Mouse (Mus musculus): ENCODE data around the gene Lyrm7. TPM values are rescaled to one million over a fixed set of nuclear protein-coding genes. Genes with fewer than 3 reads are reported as not detected.
"Not testable (repeated sequence)": the region's sequence is repeated elsewhere in the genome, so short reads cannot be mapped to it uniquely, and the experiment has no call there.

Gene Lyrm7
- polyA plus RNA-seq, 1 experiment from 2014 or later, result 12.2 TPM

DNA sequence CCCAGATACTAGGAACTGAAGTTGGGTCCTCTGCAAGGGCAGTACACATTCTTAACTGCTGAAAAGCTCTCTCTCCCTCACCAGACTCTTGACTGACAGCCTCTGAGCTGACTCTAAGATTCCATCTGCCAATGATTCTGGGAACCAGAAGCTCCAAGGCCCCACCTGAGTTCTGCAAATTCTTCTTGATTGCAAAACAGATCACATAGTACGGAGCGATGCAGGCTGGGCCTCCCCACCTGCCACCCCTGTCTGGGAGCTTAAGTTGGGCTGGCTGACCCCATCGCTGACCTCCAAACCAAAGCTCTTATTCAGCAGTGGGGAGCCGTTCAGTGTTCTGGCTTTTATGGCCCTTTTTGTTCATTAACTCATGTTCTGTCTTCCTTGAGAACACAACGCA is 36.8 kb upstream of the Lyrm7 start:
- no peak for ATAC-seq (ENCODE audit: low FRiP score, low read depth)
- WGBS, result 42% methylated on average over 5 of the region's 5 CpGs
- no peaks in the 10 kb centered on the region for H3K36me3 ChIP-seq

DNA sequence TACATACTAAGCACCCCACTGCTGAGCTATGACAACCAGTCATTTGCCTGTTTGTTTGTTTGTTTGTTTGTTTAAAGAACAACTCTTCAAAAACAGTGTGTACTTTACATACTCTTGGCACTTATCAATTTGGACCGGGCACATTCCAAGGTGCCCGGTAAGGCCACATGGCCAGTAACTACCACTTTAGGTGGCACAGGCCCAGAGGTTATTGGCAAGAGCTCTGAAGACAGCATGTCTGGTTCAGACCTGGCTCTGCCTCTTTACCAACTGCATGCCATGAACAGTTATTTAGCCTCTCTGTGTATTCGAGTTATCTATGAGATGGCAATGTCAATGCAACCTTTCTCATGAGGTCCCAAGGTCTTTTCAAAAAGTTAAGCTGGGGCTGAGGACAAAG is 35.9 kb upstream of the Lyrm7 start:
- H3K36me3 ChIP-seq; H3K9ac ChIP-seq; H3K4me1 ChIP-seq (replicated peaks); H3K4me2 ChIP-seq; H3K9me3 ChIP-seq; H3K27ac ChIP-seq (replicated peaks); H3K4me3 ChIP-seq; ATAC-seq (ENCODE audit: low FRiP score, low read depth); H3K27me3 ChIP-seq: not testable (repeated sequence)
- 90% methylated on average over 3 of the region's 3 CpGs for WGBS

More for the DNA sequence above, 36.8 kb upstream of the Lyrm7 start:
- Histone ChIP-seq H3K4me1 (replicated peaks) (peaks cover 4% of the 10 kb centered on the region; the same call in 1 of the 2 replicates), H3K27ac (replicated peaks) (no peak overlapping the region), H3K9ac (no peak overlapping the region), H3K27me3 (no peaks in the 10 kb centered on the region), H3K9me3 (no peaks in the 10 kb centered on the region), H3K4me3 (no peak overlapping the region), H3K4me2 (no peak overlapping the region)

DNA sequence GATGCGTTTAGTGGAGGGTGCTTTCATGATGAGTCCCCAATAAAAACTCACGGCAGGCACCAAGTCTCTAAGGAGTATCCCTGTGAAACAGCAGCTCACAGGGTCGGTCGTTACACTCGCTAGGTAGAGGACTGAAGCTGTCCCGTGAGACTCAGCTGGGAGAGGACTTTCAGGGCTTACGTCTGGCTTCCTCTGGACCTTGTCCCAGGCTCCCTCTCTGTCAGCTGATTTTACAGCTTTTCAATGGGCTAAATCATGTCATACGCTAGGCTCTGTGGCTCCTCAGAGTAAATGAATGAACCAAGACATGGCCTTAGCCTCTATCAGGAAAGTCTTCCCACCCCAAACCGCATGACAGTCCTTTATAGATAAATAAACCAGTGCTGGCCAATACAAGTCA is 33.9 kb upstream of the Lyrm7 start:
- Histone ChIP-seq H3K4me2 (no peak overlapping the region), H3K27me3 (no peaks in the 10 kb centered on the region), H3K36me3 (no peaks in the 10 kb centered on the region), H3K9ac (no peak overlapping the region), H3K4me1 (replicated peaks) (no peaks in the 10 kb centered on the region), H3K27ac (replicated peaks) (no peak overlapping the region), H3K9me3 (no peaks in the 10 kb centered on the region), H3K4me3 (no peak overlapping the region)
- WGBS, result 69% methylated on average over 9 of the region's 9 CpGs
- ATAC-seq (ENCODE audit: low FRiP score, low read depth), result no peak

DNA sequence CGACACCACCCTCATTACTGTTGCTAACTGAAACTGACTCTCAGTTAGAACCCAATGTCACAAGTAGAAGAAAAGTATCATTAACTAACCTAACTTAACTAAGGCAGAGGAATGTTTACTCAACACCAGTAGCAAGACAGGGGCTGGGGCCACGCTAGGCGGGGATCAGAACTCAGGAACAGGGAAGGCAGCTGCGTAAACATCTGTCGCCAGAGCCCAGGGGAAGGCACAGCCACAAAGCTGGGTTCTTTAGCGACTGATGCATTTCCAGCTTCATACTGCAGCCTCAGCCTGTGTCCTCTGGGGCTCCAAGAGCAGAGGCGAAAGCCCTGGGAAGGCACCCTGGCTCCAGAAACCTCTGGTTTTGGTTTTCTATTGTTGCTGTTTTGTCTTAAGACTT is 31.4 kb upstream of the Lyrm7 start:
- Histone ChIP-seq H3K36me3 (no peaks in the 10 kb centered on the region), H3K4me1 (replicated peaks) (no peaks in the 10 kb centered on the region), H3K9ac (no peak overlapping the region), H3K4me3 (no peak overlapping the region), H3K4me2 (no peak overlapping the region), H3K27ac (replicated peaks) (no peak overlapping the region), H3K27me3 (no peaks in the 10 kb centered on the region), H3K9me3 (no peaks in the 10 kb centered on the region)
- 61% methylated on average over 7 of the region's 7 CpGs for WGBS
- ATAC-seq (ENCODE audit: low FRiP score, low read depth), result no peak

DNA sequence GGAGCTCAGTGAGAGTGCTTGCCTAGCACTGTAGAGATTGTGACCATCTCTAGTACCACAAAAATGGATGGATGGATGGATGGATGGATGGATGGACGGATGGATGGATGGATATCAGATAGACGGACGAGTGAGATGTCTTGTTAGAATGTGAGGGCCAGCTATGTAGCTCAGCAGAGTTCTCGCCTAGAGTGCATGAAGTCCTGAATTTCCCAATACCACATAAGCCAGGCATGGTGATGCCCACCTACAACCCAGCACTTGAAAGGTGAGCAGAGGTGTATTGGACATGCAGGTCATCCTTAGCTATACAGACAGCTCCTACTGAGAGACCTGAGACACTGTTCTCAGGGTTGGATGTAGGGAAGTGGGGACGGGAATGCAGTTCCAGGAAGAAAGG is 30.6 kb upstream of the Lyrm7 start:
- H3K27ac ChIP-seq (replicated peaks), result no peak overlapping the region
- no peaks in the 10 kb centered on the region for H3K27me3 ChIP-seq
- no peaks in the 10 kb centered on the region for H3K36me3 ChIP-seq
- H3K9ac ChIP-seq, result no peak overlapping the region
- no peaks in the 10 kb centered on the region for H3K9me3 ChIP-seq
- no peak for ATAC-seq (ENCODE audit: low FRiP score, low read depth)
- no peak overlapping the region for H3K4me3 ChIP-seq
- 81% methylated on average over 5 of the region's 5 CpGs for WGBS
- no peaks in the 10 kb centered on the region for H3K4me1 ChIP-seq (replicated peaks)
- H3K4me2 ChIP-seq, result no peak overlapping the region

DNA sequence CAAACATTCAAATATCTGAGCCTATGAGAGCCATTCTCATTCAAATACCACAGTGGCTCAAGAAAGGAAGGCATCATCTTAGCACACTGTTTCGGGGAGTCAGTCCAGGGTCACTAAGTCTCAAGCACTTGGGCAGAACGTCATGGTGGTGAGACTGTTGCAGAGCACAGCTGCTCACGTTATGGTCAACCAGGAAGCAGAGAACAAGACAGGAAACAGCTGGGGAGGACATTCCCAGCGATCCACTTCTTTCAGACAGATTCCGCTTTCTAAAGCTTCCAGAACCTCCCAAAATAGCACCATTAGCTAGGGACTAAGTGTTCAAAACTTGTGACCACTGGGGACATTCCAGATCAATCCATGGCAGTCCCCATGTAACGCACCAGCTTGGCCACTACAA is 27.2 kb upstream of the Lyrm7 start:
- no peaks in the 10 kb centered on the region for H3K27me3 ChIP-seq
- no peak overlapping the region for H3K4me2 ChIP-seq
- no peak overlapping the region for H3K4me3 ChIP-seq
- H3K4me1 ChIP-seq (replicated peaks), result no peaks in the 10 kb centered on the region
- H3K9me3 ChIP-seq, result no peaks in the 10 kb centered on the region
- no peak overlapping the region for H3K27ac ChIP-seq (replicated peaks)
- 89% methylated on average over 6 of the region's 6 CpGs for WGBS
- H3K9ac ChIP-seq, result no peak overlapping the region
- no peaks in the 10 kb centered on the region for H3K36me3 ChIP-seq
- no peak for ATAC-seq (ENCODE audit: low FRiP score, low read depth)

DNA sequence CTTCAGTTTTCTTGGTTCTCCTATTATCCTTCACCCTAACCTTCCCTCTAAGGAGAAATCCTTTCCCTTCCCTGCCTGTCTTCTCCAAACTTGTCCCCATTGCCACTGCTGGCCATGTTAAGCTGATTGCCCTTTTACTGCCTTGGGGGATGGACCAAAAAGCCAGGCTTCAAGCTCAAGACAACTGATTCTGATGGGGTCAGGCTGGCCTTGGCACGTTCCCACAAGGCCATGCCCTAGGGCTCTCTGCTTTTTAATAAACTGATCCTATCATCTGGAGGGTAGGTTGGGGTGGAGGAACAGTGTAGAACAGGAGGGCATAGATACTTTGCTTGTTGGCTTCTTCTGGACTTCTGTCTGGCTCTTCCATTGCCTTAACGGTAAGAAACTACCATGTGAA is 24.7 kb upstream of the Lyrm7 start:
- ATAC-seq (ENCODE audit: low FRiP score, low read depth), result no peak
- no peak overlapping the region for H3K4me2 ChIP-seq
- H3K4me3 ChIP-seq, result no peak overlapping the region
- no peaks in the 10 kb centered on the region for H3K9me3 ChIP-seq
- no peaks in the 10 kb centered on the region for H3K36me3 ChIP-seq
- H3K4me1 ChIP-seq (replicated peaks), result 0 out of 2 replicates have a peak, but pooled peaks cover 4% of the 10 kb centered on the region
- H3K27ac ChIP-seq (replicated peaks), result no peak overlapping the region
- H3K9ac ChIP-seq, result no peak overlapping the region
- H3K27me3 ChIP-seq, result 0 out of 2 replicates have a peak, but pooled peaks cover 3% of the 10 kb centered on the region
- 87% methylated on average over 2 of the region's 2 CpGs for WGBS

DNA sequence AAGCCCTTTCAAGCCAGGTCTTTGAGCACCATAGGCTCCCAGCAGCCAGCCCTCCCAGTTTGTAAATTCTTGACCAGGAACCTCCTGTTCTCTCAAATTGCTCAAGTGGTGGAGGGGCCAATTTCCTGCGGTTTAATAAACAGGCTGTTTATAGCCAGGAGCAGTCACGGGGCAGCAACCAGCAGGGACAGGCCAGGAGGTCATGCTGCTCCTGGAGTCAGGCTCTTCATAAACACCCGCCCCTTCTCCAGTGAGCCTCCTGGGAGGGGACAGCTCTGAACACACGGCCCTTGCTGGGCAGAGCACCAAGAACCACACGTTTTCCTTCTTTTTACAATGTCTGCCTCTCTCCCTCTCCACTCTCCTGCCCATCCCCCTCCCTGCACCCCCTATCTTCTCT is 24.2 kb upstream of the Lyrm7 start:
- Histone ChIP-seq H3K4me3 (no peak overlapping the region), H3K4me1 (replicated peaks) (0 out of 2 replicates have a peak, but pooled peaks cover 4% of the 10 kb centered on the region), H3K9ac (no peak overlapping the region), H3K27me3 (0 out of 2 replicates have a peak, but pooled peaks cover 3% of the 10 kb centered on the region), H3K27ac (replicated peaks) (no peak overlapping the region), H3K36me3 (no peaks in the 10 kb centered on the region), H3K4me2 (no peak overlapping the region), H3K9me3 (no peaks in the 10 kb centered on the region)
- no peak for ATAC-seq (ENCODE audit: low FRiP score, low read depth)
- WGBS, result 14% methylated on average over 5 of the region's 5 CpGs

DNA sequence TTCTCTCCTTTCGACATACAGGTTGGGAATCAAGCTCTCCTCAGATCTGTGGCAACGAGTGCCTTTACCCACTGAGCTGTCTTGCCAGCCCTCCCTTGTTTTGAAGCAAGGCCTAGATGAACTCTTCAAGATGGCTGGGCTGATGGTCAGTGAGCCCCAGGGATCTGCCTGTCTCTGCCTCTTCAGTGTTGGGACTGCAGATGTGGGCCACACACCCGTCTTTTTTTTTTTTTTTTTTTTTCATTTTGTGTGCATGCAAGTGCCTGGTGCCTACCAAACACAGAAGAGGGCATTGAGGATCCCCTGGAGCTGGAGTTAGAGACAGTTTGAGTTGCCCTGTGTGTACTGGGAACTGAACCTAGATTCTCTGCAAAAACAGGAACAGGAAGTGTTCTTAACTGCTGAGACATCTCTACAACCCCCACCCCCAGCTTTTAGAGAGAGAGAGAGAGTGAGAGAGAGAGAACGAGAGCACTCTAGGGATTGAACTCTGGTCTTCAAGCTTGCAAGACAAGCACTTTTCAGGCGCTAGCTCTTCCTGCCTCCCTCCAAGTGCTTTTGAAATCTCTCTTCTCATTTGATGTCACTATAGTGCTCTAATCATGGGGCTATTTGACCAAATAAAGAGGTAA is 23.6 kb upstream of the Lyrm7 start:
- H3K4me2 ChIP-seq, result no peak overlapping the region
- H3K9me3 ChIP-seq, result no peaks in the 10 kb centered on the region
- H3K9ac ChIP-seq, result no peak overlapping the region
- H3K27ac ChIP-seq (replicated peaks), result no peak overlapping the region
- H3K27me3 ChIP-seq, result 0 out of 2 replicates have a peak, but pooled peaks cover 3% of the 10 kb centered on the region
- 0 out of 2 replicates have a peak, but pooled peaks cover 6% of the 10 kb centered on the region for H3K4me1 ChIP-seq (replicated peaks)
- no peaks in the 10 kb centered on the region for H3K36me3 ChIP-seq
- WGBS, result 86% methylated on average over 5 of the region's 5 CpGs
- no peak for ATAC-seq (ENCODE audit: low FRiP score, low read depth)
- no peak overlapping the region for H3K4me3 ChIP-seq

DNA sequence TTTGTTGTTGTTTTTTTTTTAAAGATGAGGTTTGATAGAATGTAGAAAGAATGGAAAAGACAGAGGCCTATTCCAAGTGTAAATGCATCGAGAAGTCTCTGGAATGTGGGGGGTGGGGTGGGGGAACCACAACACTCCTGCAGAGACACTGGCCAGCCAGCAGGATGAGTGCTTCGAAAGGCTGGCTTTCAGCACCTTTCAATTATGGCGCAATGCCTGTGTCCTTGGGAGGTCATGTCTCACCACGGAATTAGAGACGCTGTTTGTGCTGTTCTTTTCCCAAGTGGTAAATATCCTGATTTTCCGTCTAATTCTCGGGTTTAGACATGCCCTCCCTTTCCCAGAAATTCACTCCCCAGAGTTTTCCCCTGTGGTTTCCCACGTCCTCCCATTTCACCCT is 22.0 kb upstream of the Lyrm7 start:
- no peak overlapping the region for H3K4me3 ChIP-seq
- no peak for ATAC-seq (ENCODE audit: low FRiP score, low read depth)
- H3K36me3 ChIP-seq, result no peaks in the 10 kb centered on the region
- 38% methylated on average over 8 of the region's 8 CpGs for WGBS
- no peak overlapping the region for H3K27ac ChIP-seq (replicated peaks)
- no peak overlapping the region for H3K4me2 ChIP-seq
- no peaks in the 10 kb centered on the region for H3K9me3 ChIP-seq
- H3K4me1 ChIP-seq (replicated peaks), result 0 out of 2 replicates have a peak, but pooled peaks cover 6% of the 10 kb centered on the region
- 0 out of 2 replicates have a peak, but pooled peaks cover 3% of the 10 kb centered on the region for H3K27me3 ChIP-seq
- no peak overlapping the region for H3K9ac ChIP-seq

DNA sequence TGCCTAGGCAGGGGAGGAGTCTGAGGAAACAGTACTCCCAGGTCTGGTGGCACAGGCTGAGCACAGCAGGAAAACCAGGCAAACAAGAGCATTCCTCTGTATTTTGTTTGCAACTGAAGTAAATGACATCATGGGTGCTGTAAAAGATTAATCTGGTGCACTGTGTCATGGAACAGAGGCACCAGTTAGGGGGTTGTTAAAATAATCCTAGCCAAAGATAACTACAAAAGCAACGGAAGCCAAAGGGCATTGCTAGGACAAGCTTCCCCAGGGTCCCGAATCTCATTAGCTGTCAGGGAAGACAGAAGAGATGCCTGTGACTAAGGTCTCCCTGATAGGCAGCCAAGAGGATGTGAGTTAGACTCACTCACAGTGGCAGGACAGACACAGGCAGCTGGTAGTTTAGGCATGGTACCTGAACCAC is 20.3 kb upstream of the Lyrm7 start:
- 0 out of 2 replicates have a peak, but pooled peaks cover 6% of the 10 kb centered on the region for H3K4me1 ChIP-seq (replicated peaks)
- H3K36me3 ChIP-seq, result no peaks in the 10 kb centered on the region
- H3K9ac ChIP-seq, result no peak overlapping the region
- 0 out of 2 replicates have a peak, but pooled peaks cover 3% of the 10 kb centered on the region for H3K27me3 ChIP-seq
- H3K9me3 ChIP-seq, result no peaks in the 10 kb centered on the region
- no peak overlapping the region for H3K27ac ChIP-seq (replicated peaks)
- no peak overlapping the region for H3K4me2 ChIP-seq
- no peak overlapping the region for H3K4me3 ChIP-seq
- 4% methylated on average over 2 of the region's 2 CpGs for WGBS
- ATAC-seq (ENCODE audit: low FRiP score, low read depth), result no peak

DNA sequence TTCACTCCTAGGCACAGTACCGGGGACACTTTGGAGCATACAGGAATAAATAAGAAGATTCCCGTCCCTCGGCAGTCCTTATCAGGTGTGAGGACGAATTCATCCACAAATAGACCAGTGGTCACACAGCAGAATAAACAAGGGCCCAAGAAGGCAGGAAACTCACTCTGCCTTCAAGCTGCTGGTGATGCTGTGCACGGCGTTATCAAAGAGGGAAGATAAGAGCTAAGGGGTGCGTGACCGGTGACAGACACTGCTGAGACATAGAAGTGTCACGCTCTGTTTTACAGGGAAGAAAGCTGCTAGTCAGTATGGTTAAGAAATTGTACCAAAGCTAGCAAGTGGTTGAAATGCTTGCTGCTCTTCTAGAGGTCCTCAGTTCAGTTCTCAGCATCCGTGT is 19.2 kb upstream of the Lyrm7 start:
- Histone ChIP-seq H3K27me3 (0 out of 2 replicates have a peak, but pooled peaks cover 3% of the 10 kb centered on the region), H3K9me3 (no peaks in the 10 kb centered on the region), H3K4me2 (no peak overlapping the region), H3K4me3 (no peak overlapping the region), H3K36me3 (no peaks in the 10 kb centered on the region), H3K9ac (no peak overlapping the region), H3K27ac (replicated peaks) (no peak overlapping the region), H3K4me1 (replicated peaks) (0 out of 2 replicates have a peak, but pooled peaks cover 6% of the 10 kb centered on the region)
- ATAC-seq (ENCODE audit: low FRiP score, low read depth), result no peak
- 81% methylated on average over 10 of the region's 10 CpGs for WGBS

DNA sequence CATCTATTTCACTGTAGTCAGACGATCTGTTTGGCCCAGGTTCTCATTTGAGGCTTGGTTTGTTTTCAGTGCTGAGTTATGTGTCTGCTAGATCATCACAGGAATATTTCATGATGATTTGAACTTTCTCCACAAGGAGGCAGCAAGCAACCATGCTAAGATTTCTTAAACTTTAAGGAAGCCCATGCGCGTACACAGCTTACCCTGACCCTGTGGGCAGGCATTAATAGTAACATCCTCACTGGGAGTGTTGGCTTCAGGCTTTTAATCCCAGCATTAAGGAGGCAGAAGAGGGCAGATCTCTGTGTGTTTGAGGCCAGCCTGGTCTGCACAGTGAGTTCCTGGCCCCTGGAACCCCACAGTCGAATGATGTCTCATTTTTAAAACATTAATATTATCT is 18.7 kb upstream of the Lyrm7 start:
- WGBS, result 34% methylated on average over 4 of the region's 4 CpGs
- peak; percentile 69 for ATAC-seq (ENCODE audit: low FRiP score, low read depth)
- H3K27me3 ChIP-seq, result 0 out of 2 replicates have a peak, but pooled peaks cover 3% of the 10 kb centered on the region

More for the DNA sequence above, 18.7 kb upstream of the Lyrm7 start:
- Histone ChIP-seq H3K4me3 (no peak overlapping the region), H3K4me2 (no peak overlapping the region), H3K9me3 (no peaks in the 10 kb centered on the region), H3K4me1 (replicated peaks) (0 out of 2 replicates have a peak, but pooled peaks cover 6% of the 10 kb centered on the region), H3K27ac (replicated peaks) (no peak overlapping the region), H3K36me3 (peaks cover under 1% of the 10 kb centered on the region; the same call in 1 of the 2 replicates), H3K9ac (no peak overlapping the region)

Data from hindbrain, embryonic 15.5 days (tissue).